Mouse (Mus musculus) lung, embryonic 16.5 days (tissue): ENCODE measurements around the gene Ntm. TPM values are rescaled to one million over a fixed set of nuclear protein-coding genes. Genes with fewer than 3 reads are reported as not detected.

Experiments
- ATAC-seq: fragments of 200-750 bp; cut with Nextera tagmentation; 2 replicates; pipeline ENCODE4 v1.8.0; 2017; ENCODE audit warnings: low read depth, mild to moderate bottlenecking, moderate library complexity
- H3K27ac ChIP-seq: fragments of 300-500 bp; sonication (generic); 2 replicates; pipeline ENCODE4 v1.5.1; 2014; ENCODE audit warnings: mild to moderate bottlenecking, control low read depth, low read length
- H3K27me3 ChIP-seq: fragments of 300-500 bp; sonication (generic); 2 replicates; pipeline ENCODE4 v1.6.1; 2014; ENCODE audit warnings: low read depth, low read length, mixed read lengths; ENCODE audit not compliant: control insufficient read depth, insufficient read depth
- H3K36me3 ChIP-seq: fragments of 300-500 bp; sonication (generic); 2 replicates; pipeline ENCODE4 v1.6.1; 2014; ENCODE audit warnings: low read length; ENCODE audit not compliant: control insufficient read depth, insufficient read depth
- H3K4me1 ChIP-seq: fragments of 300-500 bp; sonication (generic); replicated peaks from 2 replicates; pipeline ENCODE4 v1.6.1; 2014; ENCODE audit warnings: low read length, mixed read lengths; ENCODE audit not compliant: control insufficient read depth, insufficient read depth
- H3K4me2 ChIP-seq: fragments of 300-500 bp; sonication (generic); 2 replicates; pipeline ENCODE4 v1.6.1; 2014; ENCODE audit warnings: low read depth, low read length, control low read depth
- H3K4me3 ChIP-seq: fragments of 300-500 bp; sonication (generic); 2 replicates; pipeline ENCODE4 v1.5.1; 2014; ENCODE audit warnings: mild to moderate bottlenecking, low read length, control low read depth
- H3K9ac ChIP-seq: fragments of 300-500 bp; sonication (generic); 2 replicates; pipeline ENCODE4 v1.6.1; 2014; ENCODE audit warnings: low read length, control low read depth
- H3K9me3 ChIP-seq: fragments of 300-500 bp; sonication (generic); 2 replicates; pipeline ENCODE4 v1.6.1; 2016; ENCODE audit warnings: low read length; ENCODE audit not compliant: control insufficient read depth
- WGBS: fragments of 180-500 bp; shearing (Covaris S2); extraction: QIAGEN DNeasy Blood & Tissue Kit; methylation state at CpG from one replicate; pipeline ENCODE4 v1.1.7; 2014; 5-methylcytosine and 5-hydroxymethylcytosine counted together
- polyA plus RNA-seq: library from polyadenylated mRNA; unstranded; fragments of >200 nt; fragmentation: Nextera tagmentation; extraction: Ambion mirVana; gene quantifications from 2 replicates; pipeline ENCODE4 v1.2.1, GENCODE M21; 2015

The Ntm gene
- polyA plus RNA-seq, 1 experiment from 2014 or later, result 16.3 TPM

- H3K27me3 ChIP-seq, result no peaks in the 10 kb centered on the region
- no peaks in the 10 kb centered on the region for H3K9me3 ChIP-seq
- H3K27ac ChIP-seq, result no peak overlapping the region
- H3K4me2 ChIP-seq, result no peak overlapping the region
- no peak overlapping the region for H3K9ac ChIP-seq
- ATAC-seq, result no peak
- no peaks in the 10 kb centered on the region for H3K4me1 ChIP-seq
- WGBS, result 71% methylated on average over 5 of the region's 5 CpGs
- H3K36me3 ChIP-seq, result no peaks in the 10 kb centered on the region
- H3K4me3 ChIP-seq, result no peak overlapping the region
These were observed 70.1 kb downstream of the Ntm start for GRCm38 (mm10) chr9:29892792-29893191.

DNA sequence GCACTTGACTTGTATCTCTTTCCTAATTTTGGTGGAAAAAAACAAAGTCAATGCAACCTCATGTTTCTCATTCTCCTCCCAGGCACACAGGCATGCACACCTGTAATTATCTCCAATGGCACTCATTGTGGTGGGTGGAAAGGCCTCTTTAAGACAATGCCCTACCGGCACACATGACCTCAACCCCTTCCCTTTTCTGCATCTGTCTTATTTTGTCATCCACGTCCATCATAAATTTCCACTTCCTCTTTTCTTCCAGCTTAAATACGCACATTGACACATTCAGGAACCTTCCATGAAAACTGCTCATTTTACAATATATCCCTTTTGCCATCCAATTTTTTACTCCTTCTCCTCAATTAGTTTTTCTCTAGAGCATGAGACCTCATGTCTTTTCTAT is 74.2 kb downstream of the Ntm start:
- H3K4me2 ChIP-seq, result no peak overlapping the region
- no peaks in the 10 kb centered on the region for H3K4me1 ChIP-seq
- H3K9me3 ChIP-seq, result no peaks in the 10 kb centered on the region
- 71% methylated on average over 3 of the region's 3 CpGs for WGBS
- H3K4me3 ChIP-seq, result no peak overlapping the region
- no peaks in the 10 kb centered on the region for H3K36me3 ChIP-seq
- no peaks in the 10 kb centered on the region for H3K27me3 ChIP-seq
- H3K27ac ChIP-seq, result no peak overlapping the region
- no peak overlapping the region for H3K9ac ChIP-seq
- ATAC-seq, result no peak

- Histone ChIP-seq H3K9me3 (no peaks in the 10 kb centered on the region), H3K36me3 (no peaks in the 10 kb centered on the region), H3K9ac (no peak overlapping the region), H3K4me2 (no peak overlapping the region), H3K27ac (no peak overlapping the region), H3K27me3 (no peaks in the 10 kb centered on the region), H3K4me1 (no peaks in the 10 kb centered on the region), H3K4me3 (no peak overlapping the region)
- 71% methylated on average over 5 of the region's 5 CpGs for WGBS
- no peak for ATAC-seq
These were observed 75.0 kb downstream of the Ntm start for GRCm38 (mm10) chr9:29887924-29888323.

GRCm38 (mm10) chr9:29884062-29884461 is 78.9 kb downstream of the Ntm start:
- ATAC-seq, result no peak
- no peaks in the 10 kb centered on the region for H3K27me3 ChIP-seq

DNA sequence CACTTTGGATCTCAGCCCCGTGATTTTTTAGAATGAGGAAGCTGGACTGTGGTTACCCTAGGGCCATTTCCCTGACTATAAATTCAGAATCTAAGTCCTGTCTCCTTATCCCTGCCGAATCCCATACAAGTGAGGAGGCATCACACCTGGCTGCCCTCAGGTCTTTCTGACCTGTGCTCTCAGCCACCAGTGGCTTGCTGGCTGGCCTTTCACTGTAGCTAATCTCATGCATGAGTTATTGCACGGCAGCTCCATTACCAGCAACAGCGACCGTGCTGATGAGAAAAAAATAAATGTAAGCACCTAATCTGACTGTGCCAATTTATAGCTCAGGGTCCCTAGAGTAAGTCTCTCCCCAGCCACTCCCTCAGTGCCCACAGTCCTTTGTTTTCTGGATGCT is 81.3 kb downstream of the Ntm start:
- ATAC-seq, result no peak
- no peak overlapping the region for H3K27ac ChIP-seq
- no peak overlapping the region for H3K4me3 ChIP-seq
- no peaks in the 10 kb centered on the region for H3K4me1 ChIP-seq
- no peaks in the 10 kb centered on the region for H3K27me3 ChIP-seq
- H3K36me3 ChIP-seq, result no peaks in the 10 kb centered on the region
- H3K9ac ChIP-seq, result no peak overlapping the region
- no peaks in the 10 kb centered on the region for H3K9me3 ChIP-seq
- H3K4me2 ChIP-seq, result no peak overlapping the region
- WGBS, result 76% methylated on average over 5 of the region's 5 CpGs

More at GRCm38 (mm10) chr9:29884062-29884461, 78.9 kb downstream of the Ntm start:
- no peaks in the 10 kb centered on the region for H3K36me3 ChIP-seq
- H3K9me3 ChIP-seq, result no peaks in the 10 kb centered on the region
- no peak overlapping the region for H3K4me2 ChIP-seq
- H3K4me3 ChIP-seq, result no peak overlapping the region
- no peak overlapping the region for H3K9ac ChIP-seq
- no peaks in the 10 kb centered on the region for H3K4me1 ChIP-seq
- no peak overlapping the region for H3K27ac ChIP-seq
- 72% methylated on average over 3 of the region's 3 CpGs for WGBS

DNA sequence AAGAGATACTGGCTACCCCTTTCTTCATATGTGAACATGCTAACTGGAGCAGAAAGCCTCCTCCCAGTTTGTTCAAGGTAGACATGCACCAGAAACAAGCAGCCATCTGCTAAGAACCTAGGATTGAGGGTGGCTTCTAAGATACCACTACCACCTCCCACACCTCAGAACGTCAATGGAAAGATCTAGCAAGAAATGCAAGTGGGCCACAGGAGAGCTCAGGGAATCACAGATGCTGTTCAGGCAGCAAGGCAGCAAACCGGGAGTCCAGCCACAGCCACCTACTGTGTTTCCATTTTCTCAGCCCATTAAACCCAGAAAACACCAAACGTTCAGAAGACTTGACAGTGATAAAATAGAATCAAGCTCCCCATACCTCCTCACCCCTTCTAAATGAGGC is 85.4 kb downstream of the Ntm start:
- Histone ChIP-seq H3K27ac (no peak overlapping the region), H3K4me3 (no peak overlapping the region), H3K4me2 (no peak overlapping the region), H3K4me1 (no peaks in the 10 kb centered on the region), H3K9me3 (no peaks in the 10 kb centered on the region), H3K9ac (no peak overlapping the region), H3K27me3 (no peaks in the 10 kb centered on the region), H3K36me3 (no peaks in the 10 kb centered on the region)
- 57% methylated on average over 3 of the region's 3 CpGs for WGBS
- ATAC-seq, result no peak

- WGBS, result 49% methylated on average over 5 of the region's 5 CpGs
- H3K9me3 ChIP-seq, result no peaks in the 10 kb centered on the region
- no peaks in the 10 kb centered on the region for H3K4me1 ChIP-seq
These were observed 95.2 kb downstream of the Ntm start for GRCm38 (mm10) chr9:29867746-29868145.

DNA sequence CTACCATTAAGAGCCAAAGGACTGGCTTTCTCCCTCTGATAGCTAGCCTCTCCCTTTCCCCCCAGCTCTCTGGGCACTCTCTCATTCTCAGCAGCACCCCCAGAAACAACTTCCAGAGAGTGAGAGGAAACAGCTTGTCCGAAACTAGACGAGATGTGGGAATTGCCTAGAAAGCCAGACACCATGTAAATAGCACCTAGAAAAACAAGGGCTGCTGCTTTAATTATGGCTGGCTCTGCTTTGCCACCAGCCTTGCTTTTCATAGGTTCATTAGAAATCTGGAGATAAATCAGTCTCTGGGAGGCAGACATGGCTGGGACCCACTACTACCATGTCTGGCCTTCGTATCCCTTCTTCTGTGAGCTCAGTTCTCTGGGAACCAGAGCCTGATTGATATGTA is 96.1 kb downstream of the Ntm start:
- H3K27ac ChIP-seq, result no peak overlapping the region
- no peak for ATAC-seq
- H3K4me3 ChIP-seq, result no peak overlapping the region
- no peaks in the 10 kb centered on the region for H3K27me3 ChIP-seq
- H3K4me2 ChIP-seq, result no peak overlapping the region
- H3K9ac ChIP-seq, result no peak overlapping the region
- H3K4me1 ChIP-seq, result no peaks in the 10 kb centered on the region
- H3K9me3 ChIP-seq, result no peaks in the 10 kb centered on the region
- H3K36me3 ChIP-seq, result no peaks in the 10 kb centered on the region
- 43% methylated on average over 3 of the region's 3 CpGs for WGBS

More at GRCm38 (mm10) chr9:29867746-29868145, 95.2 kb downstream of the Ntm start:
- H3K4me2 ChIP-seq, result no peak overlapping the region
- no peak for ATAC-seq
- no peaks in the 10 kb centered on the region for H3K27me3 ChIP-seq
- no peak overlapping the region for H3K9ac ChIP-seq
- no peak overlapping the region for H3K4me3 ChIP-seq
- no peak overlapping the region for H3K27ac ChIP-seq
- H3K36me3 ChIP-seq, result no peaks in the 10 kb centered on the region

GRCm38 (mm10) chr9:29866101-29866500 is 96.8 kb downstream of the Ntm start:
- Histone ChIP-seq H3K4me3 (no peak overlapping the region), H3K27ac (no peak overlapping the region), H3K9ac (no peak overlapping the region), H3K9me3 (no peaks in the 10 kb centered on the region), H3K4me2 (no peak overlapping the region), H3K36me3 (no peaks in the 10 kb centered on the region), H3K27me3 (no peaks in the 10 kb centered on the region), H3K4me1 (no peaks in the 10 kb centered on the region)
- 40% methylated on average over 4 of the region's 4 CpGs for WGBS
- ATAC-seq, result no peak

GRCm38 (mm10) chr9:29865502-29865901 is 97.4 kb downstream of the Ntm start:
- no peak overlapping the region for H3K4me2 ChIP-seq
- ATAC-seq, result no peak
- H3K9ac ChIP-seq, result no peak overlapping the region
- H3K36me3 ChIP-seq, result no peaks in the 10 kb centered on the region
- no peaks in the 10 kb centered on the region for H3K9me3 ChIP-seq
- H3K27me3 ChIP-seq, result no peaks in the 10 kb centered on the region
- no peaks in the 10 kb centered on the region for H3K4me1 ChIP-seq
- H3K4me3 ChIP-seq, result no peak overlapping the region
- WGBS, result 59% methylated on average over 8 of the region's 8 CpGs
- H3K27ac ChIP-seq, result no peak overlapping the region
